Mouse (Mus musculus): ENCODE data around the gene Tcf21. TPM values are rescaled to one million over a fixed set of nuclear protein-coding genes. Genes with fewer than 3 reads are reported as not detected.

The Tcf21 gene
- polyA plus RNA-seq, 1 experiment = not detected

DNA sequence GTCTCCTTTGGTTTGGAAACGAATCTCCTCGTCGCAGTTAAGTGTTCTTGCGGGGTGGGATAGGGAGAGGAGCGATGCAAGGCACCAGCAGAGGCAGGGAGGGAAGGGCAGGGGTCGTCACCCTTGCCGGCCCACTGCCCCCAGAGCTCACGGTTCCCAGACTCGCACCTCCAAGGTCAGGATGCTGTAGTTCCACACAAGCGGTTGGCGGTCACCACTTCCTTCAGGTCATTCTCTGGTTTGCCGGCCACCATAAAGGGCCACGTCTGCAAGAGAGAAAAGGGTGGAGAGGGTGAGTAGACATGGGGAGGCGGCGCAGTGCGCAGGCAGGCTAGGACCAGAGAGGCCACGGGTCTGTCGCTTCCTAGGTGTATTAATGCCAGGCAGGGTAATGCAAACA lies 2.4 kb downstream of the Tcf21 start:
- TF ChIP-seq CTCF (IDR thresholded peaks at IDR 0.05; ENCODE audit: borderline replicate concordance, insufficient read depth, low read length) = no peak
- TF ChIP-seq POLR2A (IDR thresholded peaks at IDR 0.05; ENCODE audit: low read depth, low read length) = no peak
- Histone ChIP-seq H3K4me3 (ENCODE audit: insufficient read depth, low read length) (no peak overlapping the region), H3K4me1 (ENCODE audit: control insufficient read depth, insufficient read depth, low read length) (no peaks in the 10 kb centered on the region), H3K27ac (ENCODE audit: insufficient read depth, low read length) (no peak overlapping the region)

DNA sequence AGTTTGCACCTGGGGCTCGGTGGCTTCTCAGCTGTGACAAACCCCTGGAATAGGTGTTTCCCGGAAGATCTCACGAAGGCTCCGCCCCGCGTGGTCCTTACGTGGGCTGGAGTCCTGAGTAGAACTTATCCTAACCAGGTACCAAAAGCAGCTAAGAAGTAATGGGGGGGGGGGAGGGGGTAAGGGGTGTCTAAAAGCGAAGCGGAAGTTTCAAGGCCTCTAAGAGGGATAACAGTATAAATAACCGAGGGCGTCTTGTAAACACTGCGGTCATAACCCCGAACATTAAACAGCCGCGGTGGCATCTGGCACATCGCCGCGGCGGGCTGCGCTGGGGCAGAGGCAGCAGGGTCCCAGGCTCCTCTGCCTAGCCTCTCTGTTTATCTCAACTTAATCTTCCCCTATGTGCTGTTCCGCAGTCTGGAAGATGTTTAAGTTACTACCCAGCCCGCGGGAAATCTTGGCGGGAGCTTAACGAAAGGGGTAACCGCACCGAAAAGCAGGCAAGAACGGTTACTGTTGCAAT lies 3.7 kb downstream of the Tcf21 start:
- no peaks in the 10 kb centered on the region for H3K4me1 ChIP-seq (ENCODE audit: control insufficient read depth, insufficient read depth, low read length)
- H3K27ac ChIP-seq (ENCODE audit: insufficient read depth, low read length) = no peak overlapping the region
- TF ChIP-seq POLR2A (IDR thresholded peaks at IDR 0.05; ENCODE audit: low read depth, low read length) (no peak), CTCF (IDR thresholded peaks at IDR 0.05; ENCODE audit: borderline replicate concordance, insufficient read depth, low read length) (no peak)
- H3K4me3 ChIP-seq (ENCODE audit: insufficient read depth, low read length) = no peak overlapping the region

GRCm38 (mm10) chr10:22815461-22816236 lies 4.3 kb downstream of the Tcf21 start:
- TF ChIP-seq CTCF (IDR thresholded peaks at IDR 0.05; ENCODE audit: borderline replicate concordance, insufficient read depth, low read length) = no peak
- Histone ChIP-seq H3K27ac (ENCODE audit: insufficient read depth, low read length) (no peak overlapping the region), H3K4me3 (ENCODE audit: insufficient read depth, low read length) (no peak overlapping the region), H3K4me1 (ENCODE audit: control insufficient read depth, insufficient read depth, low read length) (no peaks in the 10 kb centered on the region)

GRCm38 (mm10) chr10:22814771-22815170 lies 5.2 kb downstream of the Tcf21 start:
- Histone ChIP-seq H3K4me1 (ENCODE audit: control insufficient read depth, insufficient read depth, low read length) (no peaks in the 10 kb centered on the region), H3K27ac (ENCODE audit: insufficient read depth, low read length) (no peak overlapping the region), H3K4me3 (ENCODE audit: insufficient read depth, low read length) (no peak overlapping the region)
- TF ChIP-seq CTCF (IDR thresholded peaks at IDR 0.05; ENCODE audit: borderline replicate concordance, insufficient read depth, low read length) (no peak), POLR2A (IDR thresholded peaks at IDR 0.05; ENCODE audit: low read depth, low read length) (no peak)

- H3K27ac ChIP-seq (ENCODE audit: insufficient read depth, low read length) = no peak overlapping the region
- no peak for TF ChIP-seq POLR2A (IDR thresholded peaks at IDR 0.05; ENCODE audit: low read depth, low read length)
- no peak for TF ChIP-seq CTCF (IDR thresholded peaks at IDR 0.05; ENCODE audit: borderline replicate concordance, insufficient read depth, low read length)
- no peaks in the 10 kb centered on the region for H3K4me1 ChIP-seq (ENCODE audit: control insufficient read depth, insufficient read depth, low read length)
- H3K4me3 ChIP-seq (ENCODE audit: insufficient read depth, low read length) = no peak overlapping the region
These were observed 5.7 kb downstream of the Tcf21 start for GRCm38 (mm10) chr10:22814294-22814693.

DNA sequence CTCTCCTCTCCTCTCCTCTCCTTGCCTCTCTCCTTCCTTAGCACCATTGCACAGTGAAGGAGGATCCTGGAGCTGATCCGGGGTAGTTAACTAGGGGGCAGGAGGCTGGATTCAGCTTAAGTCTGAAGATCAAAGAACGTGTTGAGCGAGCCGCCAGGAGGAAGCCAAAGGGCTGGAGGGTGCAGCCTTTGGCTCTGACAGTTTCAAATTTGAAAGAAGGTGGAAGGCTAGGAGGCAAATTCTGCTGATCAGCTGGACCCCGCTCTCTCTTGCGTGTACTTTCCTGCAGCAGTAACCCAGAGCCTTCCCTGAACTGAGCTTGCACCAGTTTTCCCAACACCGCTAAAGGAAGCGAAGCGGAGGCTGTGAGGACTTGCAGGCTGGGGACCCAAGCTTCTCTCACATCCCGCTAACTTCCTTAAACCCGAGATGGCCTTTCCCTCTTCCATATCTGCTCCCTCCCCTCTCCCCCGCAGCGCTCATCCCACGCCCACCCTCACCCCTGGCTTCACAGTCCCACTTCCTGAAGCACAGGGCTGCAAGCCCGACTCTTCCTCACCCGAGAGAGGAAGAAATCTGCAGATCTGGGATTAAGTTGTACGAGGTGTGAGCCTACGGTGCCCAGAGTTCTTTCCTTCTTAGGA lies 6.5 kb downstream of the Tcf21 start:
- TF ChIP-seq CTCF (IDR thresholded peaks at IDR 0.05; ENCODE audit: borderline replicate concordance, insufficient read depth, low read length) (no peak), POLR2A (IDR thresholded peaks at IDR 0.05; ENCODE audit: low read depth, low read length) (no peak)
- Histone ChIP-seq H3K4me3 (ENCODE audit: insufficient read depth, low read length) (no peak overlapping the region), H3K27ac (ENCODE audit: insufficient read depth, low read length) (no peak overlapping the region), H3K4me1 (ENCODE audit: control insufficient read depth, insufficient read depth, low read length) (no peaks in the 10 kb centered on the region)

DNA sequence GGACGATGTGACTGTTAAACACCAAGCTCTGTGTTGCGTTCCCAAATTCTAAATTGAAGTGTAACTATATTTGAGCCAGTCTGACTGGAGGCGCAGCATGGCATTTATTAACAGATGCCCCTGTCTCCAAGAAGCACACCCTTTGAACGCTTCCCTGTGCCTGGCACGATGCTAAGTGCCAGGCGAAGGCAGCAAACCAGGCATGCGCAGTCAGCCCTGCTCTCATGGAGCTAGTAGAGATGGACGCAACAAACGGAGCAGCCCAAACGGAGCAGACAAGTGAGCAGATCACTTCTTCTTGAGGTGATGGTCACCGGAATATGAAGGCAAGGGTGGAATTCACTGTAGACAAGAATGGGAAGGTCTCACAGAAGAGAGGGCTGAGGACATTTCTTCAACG lies 8.1 kb downstream of the Tcf21 start:
- Histone ChIP-seq H3K4me3 (ENCODE audit: insufficient read depth, low read length) (no peak overlapping the region), H3K4me1 (ENCODE audit: control insufficient read depth, insufficient read depth, low read length) (no peaks in the 10 kb centered on the region), H3K27ac (ENCODE audit: insufficient read depth, low read length) (no peak overlapping the region)
- no peak for TF ChIP-seq CTCF (IDR thresholded peaks at IDR 0.05; ENCODE audit: borderline replicate concordance, insufficient read depth, low read length)

DNA sequence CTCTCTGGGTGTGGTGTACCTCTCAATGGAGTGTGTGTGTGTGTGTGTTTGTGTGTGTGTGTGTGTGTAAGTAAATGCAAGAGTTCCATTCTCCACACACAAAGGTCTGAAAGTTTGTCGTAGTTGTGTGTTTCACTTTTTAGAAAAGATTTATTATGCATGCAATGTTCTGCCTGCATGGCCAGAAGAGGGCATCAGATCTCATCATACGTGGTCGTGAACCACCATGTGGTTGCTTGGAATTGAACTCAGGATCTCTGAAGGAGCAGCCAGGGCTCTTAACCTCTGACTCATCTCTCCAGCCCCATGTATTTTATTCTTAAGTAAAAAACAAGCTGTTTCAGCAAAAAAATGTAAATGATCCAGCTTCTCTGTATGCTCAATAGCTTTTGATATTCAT lies 37.3 kb downstream of the Tcf21 start:
- no peak overlapping the region for H3K27ac ChIP-seq (ENCODE audit: insufficient read depth, low read length)

GRCm38 (mm10) chr10:22781466-22781865 lies 38.5 kb downstream of the Tcf21 start:
- TF ChIP-seq POLR2A (IDR thresholded peaks at IDR 0.05; ENCODE audit: low read depth, low read length) = no peak
- TF ChIP-seq CTCF (IDR thresholded peaks at IDR 0.05; ENCODE audit: borderline replicate concordance, insufficient read depth, low read length) = no peak
- Histone ChIP-seq H3K4me1 (ENCODE audit: control insufficient read depth, insufficient read depth, low read length) (no peaks in the 10 kb centered on the region), H3K4me3 (ENCODE audit: insufficient read depth, low read length) (no peak overlapping the region), H3K27ac (ENCODE audit: insufficient read depth, low read length) (no peak overlapping the region)

More for the DNA sequence above, 37.3 kb downstream of the Tcf21 start:
- Histone ChIP-seq H3K4me1 (ENCODE audit: control insufficient read depth, insufficient read depth, low read length) (no peaks in the 10 kb centered on the region), H3K4me3 (ENCODE audit: insufficient read depth, low read length) (no peak overlapping the region)
- TF ChIP-seq POLR2A (IDR thresholded peaks at IDR 0.05; ENCODE audit: low read depth, low read length) (no peak), CTCF (IDR thresholded peaks at IDR 0.05; ENCODE audit: borderline replicate concordance, insufficient read depth, low read length) (peak; percentile 30; the same call in 1 of the 2 replicates)

- Histone ChIP-seq H3K27ac (ENCODE audit: insufficient read depth, low read length) (no peak overlapping the region), H3K4me1 (ENCODE audit: control insufficient read depth, insufficient read depth, low read length) (no peaks in the 10 kb centered on the region), H3K4me3 (ENCODE audit: insufficient read depth, low read length) (no peak overlapping the region)
- TF ChIP-seq POLR2A (IDR thresholded peaks at IDR 0.05; ENCODE audit: low read depth, low read length) = no peak
- peak; percentile 67; the same call in 1 of the 2 replicates for TF ChIP-seq CTCF (IDR thresholded peaks at IDR 0.05; ENCODE audit: borderline replicate concordance, insufficient read depth, low read length)
These were observed 42.0 kb downstream of the Tcf21 start for GRCm38 (mm10) chr10:22777939-22778338.
